Mouse (Mus musculus): ENCODE data around the gene Ptprz1. TPM values are rescaled to one million over a fixed set of nuclear protein-coding genes. Genes with fewer than 3 reads are reported as not detected.

The Ptprz1 gene
- polyA plus RNA-seq, 1 experiment from 2014 or later = 74.3 TPM

GRCm38 (mm10) chr6:22932768-22933265, 57.5 kb downstream of the Ptprz1 start:
- 71% methylated on average over 2 of the region's 2 CpGs for WGBS
- H3K4me3 ChIP-seq = no peak overlapping the region
- peaks cover 8% of the 10 kb centered on the region for H3K4me1 ChIP-seq

GRCm38 (mm10) chr6:22937126-22937525, 61.8 kb downstream of the Ptprz1 start:
- Histone ChIP-seq H3K4me2 (no peak overlapping the region), H3K4me3 (no peak overlapping the region), H3K27me3 (replicated peaks) (no peaks in the 10 kb centered on the region), H3K9me3 (no peaks in the 10 kb centered on the region), H3K36me3 (replicated peaks) (no peaks in the 10 kb centered on the region), H3K27ac (peak overlapping the region; percentile 38; the same call in 1 of the 2 replicates), H3K9ac (no peak overlapping the region), H3K4me1 (peaks cover 12% of the 10 kb centered on the region)
- peak; percentile 72 for ATAC-seq (replicated peaks)
- 42% methylated on average over 4 of the region's 4 CpGs for WGBS

More at GRCm38 (mm10) chr6:22932768-22933265, 57.5 kb downstream of the Ptprz1 start:
- Histone ChIP-seq H3K4me2 (no peak overlapping the region), H3K27me3 (replicated peaks) (no peaks in the 10 kb centered on the region), H3K36me3 (replicated peaks) (no peaks in the 10 kb centered on the region), H3K27ac (no peak overlapping the region), H3K9me3 (no peaks in the 10 kb centered on the region), H3K9ac (no peak overlapping the region)
- ATAC-seq (replicated peaks) = no peak

GRCm38 (mm10) chr6:22937526-22937925, 62.2 kb downstream of the Ptprz1 start:
- no peak overlapping the region for H3K4me3 ChIP-seq
- H3K36me3 ChIP-seq (replicated peaks) = no peaks in the 10 kb centered on the region
- WGBS = 46% methylated on average over 5 of the region's 5 CpGs
- ATAC-seq (replicated peaks) = peak; percentile 65
- peak overlapping the region; percentile 38; the same call in 1 of the 2 replicates for H3K27ac ChIP-seq
- no peak overlapping the region for H3K9ac ChIP-seq
- no peaks in the 10 kb centered on the region for H3K27me3 ChIP-seq (replicated peaks)
- no peaks in the 10 kb centered on the region for H3K9me3 ChIP-seq
- H3K4me2 ChIP-seq = no peak overlapping the region
- H3K4me1 ChIP-seq = peaks cover 12% of the 10 kb centered on the region

DNA sequence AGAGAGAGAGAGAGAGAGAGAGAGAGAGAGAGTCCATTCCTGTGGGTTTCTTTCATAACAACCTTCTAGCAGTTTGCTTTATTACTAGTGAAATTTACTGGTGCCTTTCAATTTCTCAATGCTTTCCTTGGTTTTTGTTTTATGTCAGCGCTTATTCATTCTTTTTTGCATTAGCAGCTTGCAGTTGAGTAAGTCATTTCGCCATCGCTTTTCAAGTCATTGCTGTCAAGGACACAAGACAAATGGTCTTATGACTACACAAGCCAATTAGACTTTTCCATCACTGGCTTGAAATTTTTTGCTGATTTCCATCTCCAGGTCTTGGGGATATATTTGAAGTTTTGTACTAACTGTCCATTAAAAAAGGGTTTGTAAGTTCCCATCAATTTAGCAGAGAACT, 68.9 kb downstream of the Ptprz1 start:
- Histone ChIP-seq H3K36me3 (replicated peaks) (no peaks in the 10 kb centered on the region), H3K4me3 (no peak overlapping the region)
- 96% methylated on average over 3 of the region's 3 CpGs for WGBS

DNA sequence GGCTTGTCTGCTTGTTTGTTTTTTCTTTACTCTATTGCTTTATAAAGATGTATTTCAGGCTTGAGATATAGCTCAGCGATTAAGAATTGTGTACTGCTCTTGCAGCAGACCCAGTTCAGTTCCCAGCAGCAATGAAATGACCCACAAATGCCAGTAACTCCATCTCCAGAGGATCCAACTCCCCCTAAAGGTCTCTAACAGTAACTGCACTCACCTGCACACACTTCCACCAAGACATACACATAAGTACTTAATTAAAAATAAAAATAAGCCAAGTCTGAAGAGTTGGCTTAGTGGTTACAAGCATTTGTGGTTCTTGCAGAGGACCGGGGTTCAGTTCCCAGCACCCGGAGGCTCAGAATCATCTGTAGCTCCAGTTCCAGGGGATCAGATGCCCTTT, 88.1 kb downstream of the Ptprz1 start:
- ATAC-seq (replicated peaks) = no peak
- no peaks in the 10 kb centered on the region for H3K9me3 ChIP-seq
- H3K9ac ChIP-seq = no peak overlapping the region
- H3K27me3 ChIP-seq (replicated peaks) = no peaks in the 10 kb centered on the region
- no peak overlapping the region for H3K27ac ChIP-seq
- WGBS = 87% methylated on average over 3 of the region's 3 CpGs
- H3K4me3 ChIP-seq = no peak overlapping the region
- no peaks in the 10 kb centered on the region; the same call in 1 of the 2 replicates for H3K36me3 ChIP-seq (replicated peaks)
- no peaks in the 10 kb centered on the region for H3K4me1 ChIP-seq
- no peak overlapping the region for H3K4me2 ChIP-seq

More for the DNA sequence above, 68.9 kb downstream of the Ptprz1 start:
- Histone ChIP-seq H3K27ac (no peak overlapping the region), H3K4me1 (no peaks in the 10 kb centered on the region; the same call in 1 of the 2 replicates), H3K9ac (no peak overlapping the region), H3K9me3 (no peaks in the 10 kb centered on the region), H3K4me2 (no peak overlapping the region), H3K27me3 (replicated peaks) (no peaks in the 10 kb centered on the region)
- no peak for ATAC-seq (replicated peaks)

- no peak overlapping the region for H3K4me3 ChIP-seq
- no peak for ATAC-seq (replicated peaks)
- H3K27ac ChIP-seq = no peak overlapping the region
- no peaks in the 10 kb centered on the region for H3K27me3 ChIP-seq (replicated peaks)
- 52% methylated on average over 2 of the region's 2 CpGs for WGBS
- no peaks in the 10 kb centered on the region for H3K4me1 ChIP-seq
- H3K9me3 ChIP-seq = no peaks in the 10 kb centered on the region
- H3K9ac ChIP-seq = no peak overlapping the region
- H3K36me3 ChIP-seq (replicated peaks) = no peaks in the 10 kb centered on the region; the same call in 1 of the 2 replicates
- H3K4me2 ChIP-seq = no peak overlapping the region
Observed at GRCm38 (mm10) chr6:22968073-22968472, 92.8 kb downstream of the Ptprz1 start.

GRCm38 (mm10) chr6:22983769-22984519, 108.6 kb downstream of the Ptprz1 start:
- H3K27ac ChIP-seq = no peak overlapping the region
- H3K36me3 ChIP-seq (replicated peaks) = peaks cover 7% of the 10 kb centered on the region
- WGBS = 2% methylated on average over 9 of the region's 9 CpGs
- H3K4me3 ChIP-seq = peak overlapping the region; percentile 11; the same call in 1 of the 2 replicates
- peak overlapping the region; percentile 43 for H3K4me2 ChIP-seq
- no peaks in the 10 kb centered on the region for H3K27me3 ChIP-seq (replicated peaks)
- H3K4me1 ChIP-seq = no peaks in the 10 kb centered on the region; the same call in 1 of the 2 replicates
- peaks cover 4% of the 10 kb centered on the region; the same call in 1 of the 2 replicates for H3K9me3 ChIP-seq
- H3K9ac ChIP-seq = no peak overlapping the region
- ATAC-seq (replicated peaks) = peak; percentile 91

DNA sequence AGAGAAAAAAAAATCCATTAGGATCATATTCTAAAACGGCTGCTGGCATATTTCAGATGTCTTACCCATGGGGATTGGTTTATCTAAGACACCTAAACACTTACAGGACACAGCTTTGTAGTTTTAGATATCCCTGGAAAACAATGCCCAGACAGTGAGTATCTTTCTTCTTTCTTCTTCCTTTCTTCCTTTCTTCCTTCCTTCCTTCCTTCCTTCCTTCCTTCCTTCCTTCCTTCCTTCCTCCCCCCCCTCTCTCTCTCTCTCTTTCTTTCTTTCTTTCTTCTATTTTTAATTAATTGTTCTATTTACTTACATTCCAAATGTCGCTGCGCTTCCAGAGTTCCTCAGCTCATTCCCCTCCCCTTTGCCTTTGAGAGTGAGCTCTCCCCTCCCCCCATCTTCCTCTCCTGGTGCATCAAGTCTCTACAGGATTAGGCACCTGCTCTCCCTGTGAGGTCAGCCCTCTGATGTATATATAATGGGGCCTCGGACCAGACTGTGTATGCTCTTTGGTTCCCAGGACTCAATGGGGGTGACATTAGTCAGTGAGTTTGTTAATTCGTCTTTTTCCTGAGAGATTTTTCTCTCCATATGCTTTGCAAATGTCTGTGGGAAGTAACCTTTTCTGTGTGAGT, 109.3 kb downstream of the Ptprz1 start:
- 3% methylated on average over 5 of the region's 5 CpGs for WGBS
- peak overlapping the region; percentile 43 for H3K4me2 ChIP-seq
- no peaks in the 10 kb centered on the region for H3K27me3 ChIP-seq (replicated peaks)
- 0 out of 2 replicates have a peak overlapping the region, but pooled peaks have one; percentile 11 for H3K4me3 ChIP-seq
- H3K9ac ChIP-seq = no peak overlapping the region
- no peaks in the 10 kb centered on the region; the same call in 1 of the 2 replicates for H3K4me1 ChIP-seq
- H3K27ac ChIP-seq = no peak overlapping the region
- H3K9me3 ChIP-seq = peaks cover 4% of the 10 kb centered on the region; the same call in 1 of the 2 replicates
- peak; percentile 78 for ATAC-seq (replicated peaks)
- peaks cover 7% of the 10 kb centered on the region for H3K36me3 ChIP-seq (replicated peaks)

DNA sequence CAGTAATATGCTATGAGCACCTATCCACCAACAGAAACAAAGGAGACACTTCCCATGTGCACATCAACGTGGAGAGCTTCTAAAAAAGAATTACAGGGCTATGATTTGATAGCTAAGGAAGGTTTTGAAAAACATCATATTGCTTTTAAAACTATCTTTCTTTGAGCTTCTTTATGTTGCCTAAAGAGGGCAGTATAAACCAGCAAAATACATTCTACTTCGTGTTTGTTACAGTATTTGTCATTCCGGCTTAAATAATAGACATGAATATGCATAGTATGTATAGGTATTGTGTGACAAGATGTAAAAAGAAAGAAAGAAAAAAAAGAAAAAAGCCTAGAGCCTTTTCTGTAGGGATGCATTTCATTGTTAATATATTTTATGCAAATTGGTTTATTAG, 127.8 kb downstream of the Ptprz1 start:
- no peak overlapping the region for H3K27ac ChIP-seq
- no peaks in the 10 kb centered on the region for H3K4me1 ChIP-seq
- no peaks in the 10 kb centered on the region for H3K9me3 ChIP-seq
- no peak overlapping the region for H3K4me3 ChIP-seq
- H3K27me3 ChIP-seq (replicated peaks) = no peaks in the 10 kb centered on the region
- H3K4me2 ChIP-seq = no peak overlapping the region
- H3K36me3 ChIP-seq (replicated peaks) = peaks cover 7% of the 10 kb centered on the region; the same call in 1 of the 2 replicates
- 26% methylated on average over 3 of the region's 3 CpGs for WGBS
- no peak for ATAC-seq (replicated peaks)
- H3K9ac ChIP-seq = no peak overlapping the region

DNA sequence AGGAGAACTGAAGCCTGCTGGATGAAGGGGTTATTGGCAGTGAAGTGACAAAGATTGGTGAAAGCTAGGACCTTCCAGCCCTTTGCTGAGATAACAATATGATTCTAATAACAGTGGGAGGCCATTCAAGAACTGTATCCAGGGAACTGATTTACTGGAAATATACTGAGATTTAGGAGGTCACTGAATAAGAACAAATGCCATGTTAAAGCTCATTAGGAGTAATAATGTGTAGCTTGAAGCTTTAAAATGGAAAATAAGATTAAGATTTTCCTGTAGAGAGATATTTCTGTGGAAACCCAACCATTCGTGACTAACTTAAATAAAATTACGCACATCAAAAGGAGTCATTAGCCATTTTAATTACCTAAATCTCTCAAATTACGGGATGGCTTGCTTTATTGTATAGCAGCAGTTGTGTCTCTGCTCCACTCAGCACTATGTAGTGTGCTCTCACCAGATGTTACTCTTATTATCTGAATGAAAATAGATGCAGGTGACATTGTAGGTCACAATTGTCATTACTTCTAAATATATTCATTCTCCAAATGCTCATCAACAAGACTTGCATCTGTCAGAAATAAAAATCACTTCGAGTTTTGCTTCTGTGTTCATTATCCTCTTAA, 139.8 kb downstream of the Ptprz1 start:
- Histone ChIP-seq H3K4me2 (no peak overlapping the region), H3K27ac (no peak overlapping the region), H3K27me3 (replicated peaks) (no peaks in the 10 kb centered on the region), H3K4me1 (no peaks in the 10 kb centered on the region), H3K9ac (no peak overlapping the region), H3K36me3 (replicated peaks) (0 out of 2 replicates have a peak, but pooled peaks cover 3% of the 10 kb centered on the region), H3K9me3 (no peaks in the 10 kb centered on the region), H3K4me3 (no peak overlapping the region)
- ATAC-seq (replicated peaks) = no peak
- WGBS = 57% methylated on average over 4 of the region's 4 CpGs

DNA sequence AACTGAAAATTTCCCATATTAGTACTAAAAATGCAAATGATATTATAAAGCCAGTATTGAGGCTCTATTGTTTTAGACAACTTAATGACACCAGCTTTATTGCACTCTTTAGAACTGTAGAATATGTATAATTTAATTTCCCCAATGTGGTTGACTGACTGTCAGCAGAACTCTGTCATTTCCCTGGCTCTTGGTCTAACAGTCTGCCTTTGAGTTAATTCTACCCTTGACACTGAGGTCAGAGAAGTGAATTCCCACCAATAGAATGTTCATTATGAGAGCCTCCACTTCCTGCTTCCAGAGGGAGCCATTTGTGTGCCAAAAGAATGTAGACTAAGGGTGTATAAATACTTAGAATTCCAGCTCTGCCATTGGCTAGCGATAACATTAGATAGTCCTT, 152.9 kb downstream of the Ptprz1 start:
- 90% methylated on average over 1 of the region's 1 CpGs for WGBS
- Histone ChIP-seq H3K27me3 (replicated peaks) (no peaks in the 10 kb centered on the region), H3K9me3 (no peaks in the 10 kb centered on the region), H3K4me2 (no peak overlapping the region), H3K4me1 (no peaks in the 10 kb centered on the region), H3K4me3 (no peak overlapping the region), H3K27ac (no peak overlapping the region), H3K9ac (no peak overlapping the region), H3K36me3 (replicated peaks) (0 out of 2 replicates have a peak, but pooled peaks cover 3% of the 10 kb centered on the region)
- no peak for ATAC-seq (replicated peaks)

DNA sequence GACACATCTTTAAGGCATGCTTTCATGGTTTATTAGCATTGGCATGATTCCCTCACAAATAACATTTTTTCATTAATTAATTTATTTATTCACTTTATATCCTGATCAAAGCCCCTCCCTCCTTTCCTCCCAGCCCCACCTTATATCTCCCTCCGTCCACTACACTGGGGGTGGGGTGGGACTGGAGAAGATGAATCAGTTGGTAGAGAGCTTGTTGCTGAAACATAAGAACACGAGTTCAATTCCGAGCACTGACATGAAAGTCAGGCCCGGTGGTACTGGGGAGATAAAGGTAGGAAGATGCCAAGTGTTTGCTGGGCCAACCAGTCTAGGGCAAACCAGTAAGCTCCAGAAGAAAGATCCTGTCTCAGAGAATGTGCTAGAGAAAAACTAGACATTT, 173.5 kb downstream of the Ptprz1 start:
- Histone ChIP-seq H3K36me3 (replicated peaks) (peaks cover 8% of the 10 kb centered on the region; the same call in 1 of the 2 replicates), H3K27ac (no peak overlapping the region), H3K9me3 (no peaks in the 10 kb centered on the region), H3K4me2 (no peak overlapping the region), H3K4me3 (no peak overlapping the region), H3K9ac (no peak overlapping the region), H3K4me1 (no peaks in the 10 kb centered on the region), H3K27me3 (replicated peaks) (no peaks in the 10 kb centered on the region)
- 97% methylated on average over 4 of the region's 4 CpGs for WGBS
- peak; percentile 27; the same call in 1 of the 2 replicates for ATAC-seq (replicated peaks)
